Mouse (Mus musculus): ENCODE data around the gene Btbd18. TPM values are rescaled to one million over a fixed set of nuclear protein-coding genes. Genes with fewer than 3 reads are reported as not detected.

Gene Btbd18
- polyA plus RNA-seq, 1 experiment from 2014 or later: 0.22 TPM

GRCm38 (mm10) chr2:84716423-84717355, 57.8 kb downstream of the Btbd18 start:
- no peak for DNase-seq (ENCODE audit: low spot score)
- peak overlapping the region; percentile 96 for H3K27ac ChIP-seq (replicated peaks)
- H3K27me3 ChIP-seq (ENCODE audit: low read depth, poor library complexity, severe bottlenecking): no peaks in the 10 kb centered on the region
- WGBS: 40% methylated on average over 9 of the region's 9 CpGs
- H3K9me3 ChIP-seq (replicated peaks): no peaks in the 10 kb centered on the region
- H3K36me3 ChIP-seq: peaks cover 11% of the 10 kb centered on the region
- H3K4me3 ChIP-seq: peak overlapping the region; percentile 96
- peaks cover 29% of the 10 kb centered on the region for H3K4me1 ChIP-seq

GRCm38 (mm10) chr2:84717357-84717756, 58.5 kb downstream of the Btbd18 start:
- peaks cover 16% of the 10 kb centered on the region for H3K36me3 ChIP-seq
- H3K9me3 ChIP-seq (replicated peaks): no peaks in the 10 kb centered on the region
- peaks cover 29% of the 10 kb centered on the region for H3K4me1 ChIP-seq
- H3K27me3 ChIP-seq (ENCODE audit: low read depth, poor library complexity, severe bottlenecking): no peaks in the 10 kb centered on the region
- H3K27ac ChIP-seq (replicated peaks): no peak overlapping the region
- no peak overlapping the region for H3K4me3 ChIP-seq
- DNase-seq (ENCODE audit: low spot score): no peak
- WGBS: 91% methylated on average over 4 of the region's 4 CpGs

Other genes starting within 250 kb of the Btbd18 start
- 11.3 and 13.4 TPM in 2 replicates for gene Calcrl, start 233.7 kb upstream of the Btbd18 start, polyA plus RNA-seq (2016; fragmentation: Nextera tagmentation; extraction: Ambion mirVana)
- gene Tfpi, start 182.3 kb upstream of the Btbd18 start, polyA plus RNA-seq (2016; fragmentation: Nextera tagmentation; extraction: Ambion mirVana): 16.5 and 17.2 TPM in 2 replicates
- gene Ctnnd1, start 8.3 kb upstream of the Btbd18 start, polyA plus RNA-seq (2016; fragmentation: Nextera tagmentation; extraction: Ambion mirVana): 37.5 and 40.9 TPM in 2 replicates
- 505 and 545 TPM in 2 replicates for gene Selenoh, start 11.7 kb downstream of the Btbd18 start, polyA plus RNA-seq (2016; fragmentation: Nextera tagmentation; extraction: Ambion mirVana)
- gene Gm28635, start 19.0 kb downstream of the Btbd18 start, polyA plus RNA-seq (2016; fragmentation: Nextera tagmentation; extraction: Ambion mirVana): not detected in 2 replicates
- 46.8 and 48.4 TPM in 2 replicates for gene Med19, start 19.3 kb downstream of the Btbd18 start, polyA plus RNA-seq (2016; fragmentation: Nextera tagmentation; extraction: Ambion mirVana)
- gene Tmx2, start 20.1 kb downstream of the Btbd18 start, polyA plus RNA-seq (2016; fragmentation: Nextera tagmentation; extraction: Ambion mirVana): 186 and 196 TPM in 2 replicates
- 22.8 and 26.0 TPM in 2 replicates for gene Zdhhc5, start 56.1 kb downstream of the Btbd18 start, polyA plus RNA-seq (2016; fragmentation: Nextera tagmentation; extraction: Ambion mirVana)
- gene Clp1, start 68.3 kb downstream of the Btbd18 start, polyA plus RNA-seq (2016; fragmentation: Nextera tagmentation; extraction: Ambion mirVana): 51.6 and 52.6 TPM in 2 replicates
- gene Ypel4, start 75.0 kb downstream of the Btbd18 start, polyA plus RNA-seq (2016; fragmentation: Nextera tagmentation; extraction: Ambion mirVana): 8.2 and 14.7 TPM in 2 replicates
- 9.0 and 10.8 TPM in 2 replicates for gene Gm19426, start 84.6 kb downstream of the Btbd18 start, polyA plus RNA-seq (2016; fragmentation: Nextera tagmentation; extraction: Ambion mirVana)
- 27.6 and 35.8 TPM in 2 replicates for gene Serping1, start 116.4 kb downstream of the Btbd18 start, polyA plus RNA-seq (2016; fragmentation: Nextera tagmentation; extraction: Ambion mirVana)
- gene Ube2l6, start 139.7 kb downstream of the Btbd18 start, polyA plus RNA-seq (2016; fragmentation: Nextera tagmentation; extraction: Ambion mirVana): 33.0 and 34.5 TPM in 2 replicates
- gene Smtnl1, start 163.6 kb downstream of the Btbd18 start, polyA plus RNA-seq (2016; fragmentation: Nextera tagmentation; extraction: Ambion mirVana): 0.20 TPM in 1 of 2 replicates, not detected in the other
- 56.4 and 64.0 TPM in 2 replicates for gene Timm10, start 167.9 kb downstream of the Btbd18 start, polyA plus RNA-seq (2016; fragmentation: Nextera tagmentation; extraction: Ambion mirVana)
- gene Slc43a1, start 179.8 kb downstream of the Btbd18 start, polyA plus RNA-seq (2016; fragmentation: Nextera tagmentation; extraction: Ambion mirVana): 22.4 and 26.1 TPM in 2 replicates
- gene Rtn4rl2, start 227.6 kb downstream of the Btbd18 start, polyA plus RNA-seq (2016; fragmentation: Nextera tagmentation; extraction: Ambion mirVana): 1.4 and 1.8 TPM in 2 replicates

All from midbrain, embryonic 10.5 days (tissue).